Mouse (Mus musculus) heart, adult 18-20 months (tissue): ENCODE measurements at regions not wholly inside any gene's neighbourhood (a gene's known extent, or its start where the extent isn't known, plus 50 kb on each side); places are given as distances from the start of the nearest gene placed in this dataset.

Source experiments
- DNase-seq, 2 experiments: peaks; one replicate each; pipeline ENCODE4 v3.0.0; 2021 to 2022; ENCODE audit warnings: mixed read lengths in 1 of 2

- no peak for DNase-seq
Observed at GRCm38 (mm10) chr10:84024901-84025300, 302.2 kb downstream of the 1500009L16Rik start.

- DNase-seq, result peak; percentile 47 to 78
Observed at GRCm38 (mm10) chr10:84026798-84027197, 304.1 kb downstream of the 1500009L16Rik start.

GRCm38 (mm10) chr10:84036131-84036877 lies 313.6 kb downstream of the 1500009L16Rik start:
- DNase-seq, result no peak

GRCm38 (mm10) chr10:84048706-84049105 lies 326.0 kb downstream of the 1500009L16Rik start:
- no peak for DNase-seq

GRCm38 (mm10) chr10:84052696-84053095 lies 330.0 kb downstream of the 1500009L16Rik start:
- no peak for DNase-seq

GRCm38 (mm10) chr10:84054551-84055336 lies 332.1 kb downstream of the 1500009L16Rik start:
- no peak for DNase-seq

GRCm38 (mm10) chr10:84055402-84056167 lies 332.9 kb downstream of the 1500009L16Rik start:
- DNase-seq, result peak; percentile 32 to 62

GRCm38 (mm10) chr10:84056323-84057169 lies 333.9 kb downstream of the 1500009L16Rik start:
- peak; percentile 47 to 56 for DNase-seq

GRCm38 (mm10) chr10:84058301-84058700 lies 335.6 kb downstream of the 1500009L16Rik start:
- DNase-seq, result no peak

GRCm38 (mm10) chr10:84059646-84060491 lies 337.2 kb downstream of the 1500009L16Rik start:
- DNase-seq, result peak in 1 of 2 experiments; percentile 16

- DNase-seq, result peak; percentile 92 to 94
Observed at GRCm38 (mm10) chr10:84060492-84061218, 338.0 kb downstream of the 1500009L16Rik start.

- peak; percentile 50 to 65 for DNase-seq
Observed at GRCm38 (mm10) chr10:84067052-84067650, 344.5 kb downstream of the 1500009L16Rik start.

GRCm38 (mm10) chr10:84069806-84070205 lies 347.1 kb downstream of the 1500009L16Rik start:
- no peak for DNase-seq

- no peak for DNase-seq
Observed at GRCm38 (mm10) chr10:84072866-84073483, 350.3 kb downstream of the 1500009L16Rik start.

GRCm38 (mm10) chr10:84075581-84075980 lies 352.9 kb downstream of the 1500009L16Rik start:
- DNase-seq, result no peak

- DNase-seq, result no peak
Observed at GRCm38 (mm10) chr10:84080236-84080635, 357.6 kb downstream of the 1500009L16Rik start.

GRCm38 (mm10) chr10:84081673-84082072 lies 358.7 kb downstream of the Nuak1 start:
- no peak for DNase-seq

- no peak for DNase-seq
Observed at GRCm38 (mm10) chr10:84087528-84087927, 352.9 kb downstream of the Nuak1 start.

- no peak for DNase-seq
Observed at GRCm38 (mm10) chr10:84087929-84088328, 352.5 kb downstream of the Nuak1 start.
